Mouse (Mus musculus): Measurements from ENCODE around the gene Krt24.
A peak's percentile ranks its signal among the peaks of the same experiment; 100 is the strongest.
"Not testable (repeated sequence)": the region's sequence is repeated elsewhere in the genome, so short reads cannot be mapped to it uniquely, and the experiment has no call there.

Gene Krt24

DNA sequence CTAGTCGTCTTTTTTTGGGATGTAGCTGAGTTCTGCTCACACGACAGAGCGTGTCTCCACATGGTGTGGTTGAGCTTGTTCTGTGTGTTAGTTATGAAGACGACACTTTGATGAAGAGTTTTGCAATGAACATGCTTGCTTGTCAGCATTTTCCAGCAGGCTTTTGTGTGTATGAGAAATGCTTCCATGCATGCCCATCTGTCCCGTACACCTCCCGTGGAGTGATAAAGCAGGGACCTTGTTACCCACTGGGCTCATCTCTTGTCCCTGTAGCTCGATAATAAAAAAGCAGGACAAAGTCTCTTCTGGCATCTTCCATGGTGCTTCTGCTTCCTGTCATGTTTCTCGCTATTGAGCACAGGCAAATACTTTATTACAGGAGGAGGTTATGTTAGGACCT is 32.4 kb downstream of the Krt24 start:
- no peak for DNase-seq (ENCODE audit: low spot score)

DNA sequence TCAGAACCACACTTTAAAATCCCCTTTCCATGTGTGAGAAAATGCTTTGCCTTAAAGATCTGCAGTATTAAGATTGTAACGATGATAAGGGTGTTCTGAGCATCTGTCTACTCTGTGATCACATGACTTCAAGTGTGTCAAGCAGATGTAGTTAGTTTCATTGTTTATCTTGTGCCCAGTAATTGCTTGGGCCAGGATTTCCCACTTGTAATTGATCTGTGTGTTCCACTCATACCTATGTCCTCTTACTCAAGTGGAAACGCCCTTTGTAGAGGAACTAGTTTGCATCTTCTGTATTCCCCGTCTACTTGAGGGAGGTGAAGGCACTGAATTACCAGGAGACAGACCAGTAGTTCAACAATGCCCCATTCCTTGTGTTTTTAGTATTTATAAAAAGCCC is 34.4 kb downstream of the Krt24 start:
- DNase-seq (ENCODE audit: low spot score): no peak

- DNase-seq (ENCODE audit: low spot score): no peak
Observed at GRCm38 (mm10) chr11:99250241-99250640, 34.8 kb downstream of the Krt24 start.

- DNase-seq (ENCODE audit: low spot score): peak; percentile 15
Observed at GRCm38 (mm10) chr11:99249115-99249514, 35.9 kb downstream of the Krt24 start.

GRCm38 (mm10) chr11:99247916-99248315 is 37.1 kb downstream of the Krt24 start:
- DNase-seq (ENCODE audit: low spot score): no peak

DNA sequence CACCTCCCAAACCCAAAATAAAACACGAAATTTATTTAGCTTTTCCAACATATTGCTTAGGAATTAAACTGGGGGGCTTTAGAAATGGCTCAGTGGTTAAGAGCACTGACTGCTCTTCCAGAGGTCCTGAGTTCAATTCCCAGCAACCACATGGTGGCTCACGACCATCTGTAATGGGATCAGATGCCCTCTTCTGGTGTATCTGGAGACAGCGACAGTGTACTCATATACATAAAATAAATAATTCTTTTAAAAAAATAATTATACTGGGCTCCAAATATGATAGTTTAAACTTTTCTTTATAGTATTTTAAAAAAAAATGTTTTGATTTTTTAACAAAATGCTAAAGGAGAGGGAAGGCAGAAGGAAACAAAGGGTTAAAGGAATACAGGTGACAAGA is 40.5 kb downstream of the Krt24 start:
- DNase-seq (ENCODE audit: low spot score): not testable (repeated sequence)

- DNase-seq (ENCODE audit: low spot score): peak; percentile 48
Observed at GRCm38 (mm10) chr11:99243820-99244374, 41.2 kb downstream of the Krt24 start, which contains the start of gene Krt222. TSS of gene Krt222 (minus strand) at chr11:99244085.

- DNase-seq (ENCODE audit: low spot score): no peak
Observed at GRCm38 (mm10) chr11:99243200-99243819, 41.8 kb downstream of the Krt24 start.

DNA sequence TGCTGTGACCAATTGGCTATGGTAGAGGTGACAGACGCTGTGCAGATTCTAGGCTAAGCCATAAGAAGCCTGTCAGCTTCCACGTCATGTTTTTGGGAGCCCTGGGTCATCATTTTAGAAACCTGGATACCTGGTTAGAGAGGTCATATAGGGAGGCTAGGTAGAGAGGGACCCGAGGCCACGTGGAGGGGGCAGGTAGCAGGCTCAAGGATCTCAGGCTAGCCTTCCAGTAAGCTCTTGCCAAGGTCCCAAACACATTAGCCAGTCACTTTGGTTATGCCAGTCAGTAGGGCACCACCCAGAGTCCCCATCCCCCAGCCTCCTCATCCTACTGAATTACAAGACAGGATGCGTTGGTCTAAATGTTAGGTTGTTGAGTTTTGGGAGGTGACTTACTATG is 43.0 kb downstream of the Krt24 start:
- no peak for DNase-seq (ENCODE audit: low spot score)

DNA sequence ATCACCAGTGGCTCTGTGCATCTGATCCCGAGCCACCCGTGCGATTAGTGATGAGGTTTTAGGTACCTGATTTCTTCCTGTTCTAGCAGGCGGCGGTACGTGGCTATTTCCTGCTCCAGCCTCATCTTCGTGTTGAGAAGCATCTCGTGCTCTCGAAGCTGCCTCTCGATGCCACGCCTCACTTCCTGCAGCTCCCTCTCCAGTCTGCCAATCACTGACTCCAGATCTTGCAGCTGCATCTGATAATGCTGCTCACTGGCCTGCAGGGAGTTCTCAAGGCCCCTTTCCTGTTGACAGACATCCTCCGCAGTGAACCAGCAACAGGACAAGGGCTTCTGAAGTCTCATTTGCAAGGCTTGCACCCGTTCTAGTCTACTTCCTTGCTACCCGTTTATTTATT is 46.6 kb downstream of the Krt24 start:
- no peak for DNase-seq (ENCODE audit: low spot score)

DNA sequence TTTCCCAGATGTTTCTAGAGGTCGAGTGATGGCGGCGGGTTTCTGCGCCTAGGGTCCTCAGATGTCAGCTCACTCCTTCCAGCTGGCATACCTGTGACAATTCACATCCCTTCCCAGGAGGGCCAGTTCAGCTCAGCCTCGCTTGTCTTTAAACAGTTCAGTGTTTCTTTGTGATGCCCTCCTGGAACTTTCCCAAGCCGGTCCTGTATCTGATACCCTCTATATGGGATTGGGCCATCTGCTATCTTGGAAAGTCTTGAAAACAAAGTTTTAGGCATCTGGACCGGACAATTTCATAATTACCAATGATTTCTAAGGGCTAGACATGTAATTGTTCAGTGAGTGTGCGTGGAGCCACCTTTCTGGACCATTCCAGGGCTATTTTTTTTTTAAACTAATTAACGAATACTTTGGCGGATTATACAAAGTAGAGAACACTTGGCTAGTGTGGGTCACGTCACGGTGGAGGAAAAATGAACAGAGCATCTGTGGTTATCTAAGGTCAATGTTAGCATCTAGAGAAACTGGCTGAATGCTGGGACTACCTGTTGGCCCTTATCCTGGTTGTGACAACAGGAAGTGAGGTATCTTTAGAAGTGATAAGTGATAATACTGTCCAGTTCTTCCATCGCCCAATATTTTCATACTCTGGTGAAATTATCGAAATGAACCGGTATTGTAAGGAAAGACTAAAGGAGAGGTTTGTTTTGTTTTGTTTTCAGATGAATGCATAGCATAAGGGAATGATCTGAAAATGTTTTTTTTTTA is 53.8 kb downstream of the Krt24 start:
- DNase-seq (ENCODE audit: low spot score): peak; percentile 14

- DNase-seq (ENCODE audit: low spot score): peak; percentile 81
Observed at GRCm38 (mm10) chr11:99230261-99231048, 54.6 kb downstream of the Krt24 start, which contains the start of gene Smarce1. TSS of gene Smarce1 (minus strand) at chr11:99231017.

Measured in embryo, embryonic 10.5 days (tissue).